In the genomic region with DNA sequence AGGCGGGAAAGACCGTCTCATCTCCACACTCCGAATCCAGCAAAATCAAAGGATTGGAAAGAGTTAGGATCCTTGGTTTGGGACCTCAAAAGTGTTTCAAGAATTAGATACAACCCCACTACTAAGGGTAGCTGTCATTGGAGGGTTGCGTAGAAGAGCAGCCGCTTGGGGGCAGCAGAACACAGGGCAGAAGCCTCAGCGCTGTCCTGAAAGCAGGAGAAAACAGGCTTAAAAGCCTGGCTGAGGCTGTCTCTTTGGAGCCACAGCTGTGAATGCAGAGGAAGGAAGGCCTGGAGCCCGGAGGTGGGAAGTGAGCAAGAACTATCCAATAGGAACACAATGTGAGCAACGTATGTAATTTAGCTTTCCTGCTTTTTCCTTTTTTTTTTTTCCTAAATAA, we compare ENCODE assay signal across 9 mouse cellular contexts. TPM values are rescaled to one million over a fixed set of nuclear protein-coding genes. Genes with fewer than 3 reads are reported as not detected.
DNase-seq lines count a peak whose midpoint lies in the region; ATAC-seq and TF ChIP-seq lines count a peak whose summit lies in the region.
"Had no signal": no experiment of that assay in that cellular context is flagged by ENCODE, and none has a peak within 500 bp of the region (broad histone marks: within the 10 kb centered on the region; RNA-seq: fewer than 3 reads in every experiment).

No protein-coding gene starts in this region.

- H3K36me3 ChIP-seq in E14TG2a.4 (ENCODE audit: insufficient read depth, low read length): no peaks in the 10 kb centered on the region
- no peaks in the 10 kb centered on the region for H3K36me3 ChIP-seq in forebrain, embryonic 13.5 days (ENCODE audit: poor library complexity, severe bottlenecking)
- H3K36me3 ChIP-seq in heart, postnatal 0 days (replicated peaks; ENCODE audit: control insufficient read depth, insufficient read depth, low read length): no peaks in the 10 kb centered on the region
- no peaks in the 10 kb centered on the region for H3K36me3 ChIP-seq in liver, embryonic 13.5 days
- no peaks in the 10 kb centered on the region for H3K36me3 ChIP-seq in neural tube, embryonic 13.5 days
- H3K36me3 ChIP-seq in stomach, postnatal 0 days (ENCODE audit: control insufficient read depth, insufficient read depth, low read length): no peaks in the 10 kb centered on the region

- peak; percentile 63 for TF ChIP-seq CTCF in E14TG2a.4 (conservative IDR thresholded peaks at IDR 0.05; ENCODE audit: low read length)
- TF ChIP-seq CTCF in heart, postnatal 0 days (IDR thresholded peaks at IDR 0.05; ENCODE audit: low read depth): peak; percentile 97
- TF ChIP-seq CTCF in stomach, postnatal 0 days (IDR thresholded peaks at IDR 0.05; ENCODE audit: low read depth): peak; percentile 99

- H3K9ac ChIP-seq in forebrain, embryonic 13.5 days: no peak overlapping the region
- no peak overlapping the region for H3K9ac ChIP-seq in heart, postnatal 0 days (replicated peaks; ENCODE audit: low read depth, low read length)
- H3K9ac ChIP-seq in liver, embryonic 13.5 days: peak overlapping the region; percentile 56
- H3K9ac ChIP-seq in neural tube, embryonic 13.5 days: 0 out of 2 replicates have a peak overlapping the region, but pooled peaks have one; percentile 8
- H3K9ac ChIP-seq in stomach, postnatal 0 days (ENCODE audit: low read length): no peak overlapping the region

- H3K27ac ChIP-seq in forebrain, embryonic 13.5 days: no peak overlapping the region
- no peak overlapping the region for H3K27ac ChIP-seq in heart, postnatal 0 days (ENCODE audit: low read depth)
- peak overlapping the region; percentile 92 for H3K27ac ChIP-seq in liver, embryonic 13.5 days
- H3K27ac ChIP-seq in neural tube, embryonic 13.5 days (replicated peaks): no peak overlapping the region
- H3K27ac ChIP-seq in stomach, postnatal 0 days (replicated peaks): no peak overlapping the region

- 5% methylated on average over 8 of the region's 8 CpGs for whole genome bisulfite sequencing in forebrain, embryonic 13.5 days
- 2% methylated on average over 8 of the region's 8 CpGs for WGBS in heart, postnatal 0 days
- 1% methylated on average over 8 of the region's 8 CpGs for WGBS in liver, embryonic 13.5 days (ENCODE audit: insufficient replicate concordance)
- 4% methylated on average over 8 of the region's 8 CpGs for WGBS in neural tube, embryonic 13.5 days
- WGBS in stomach, postnatal 0 days: 8% methylated on average over 8 of the region's 8 CpGs

- peaks cover 4% of the 10 kb centered on the region; the same call in 1 of the 2 replicates for H3K27me3 ChIP-seq in E14TG2a.4 (ENCODE audit: insufficient read depth, low read length)
- H3K27me3 ChIP-seq in forebrain, embryonic 13.5 days: no peaks in the 10 kb centered on the region
- no peaks in the 10 kb centered on the region for H3K27me3 ChIP-seq in heart, postnatal 0 days (ENCODE audit: control insufficient read depth, insufficient read depth, low read length)
- no peaks in the 10 kb centered on the region for H3K27me3 ChIP-seq in liver, embryonic 13.5 days
- H3K27me3 ChIP-seq in neural tube, embryonic 13.5 days: no peaks in the 10 kb centered on the region
- H3K27me3 ChIP-seq in stomach, postnatal 0 days (ENCODE audit: control insufficient read depth, insufficient read depth, low read length): no peaks in the 10 kb centered on the region

- H3K4me3 ChIP-seq in E14TG2a.4 (replicated peaks; ENCODE audit: low read length): no peak overlapping the region
- H3K4me3 ChIP-seq in forebrain, embryonic 13.5 days: no peak overlapping the region
- no peak overlapping the region for H3K4me3 ChIP-seq in heart, postnatal 0 days (ENCODE audit: low read depth, low read length)
- H3K4me3 ChIP-seq in liver, embryonic 13.5 days (replicated peaks): no peak overlapping the region
- no peak overlapping the region for H3K4me3 ChIP-seq in neural tube, embryonic 13.5 days
- no peak overlapping the region for H3K4me3 ChIP-seq in stomach, postnatal 0 days (ENCODE audit: low read depth, low read length)

- no peak for TF ChIP-seq EP300 in heart, postnatal 0 days (IDR thresholded peaks at IDR 0.05; ENCODE audit: low read depth)
- TF ChIP-seq EP300 in stomach, postnatal 0 days (optimal IDR thresholded peaks at IDR 0.05): no peak

- peak; percentile 62 for DNase-seq in c-Kit-positive CD71-positive TER-119-negative erythroid progenitor cells, embryonic 14.5 days (ENCODE audit: low read depth)
- peak; percentile 84 for DNase-seq in heart, postnatal 0 days (ENCODE audit: low spot score)
- DNase-seq in kidney, postnatal 25 days: peak; percentile 86 to 92
- DNase-seq in liver, embryonic 13.5 days: peak; percentile 61
- DNase-seq in stomach, postnatal 0 days (ENCODE audit: low spot score): peak; percentile 85

- peak; percentile 90 for ATAC-seq in forebrain, embryonic 13.5 days
- ATAC-seq in heart, postnatal 0 days (ENCODE audit: insufficient read depth, low read depth): peak; percentile 85
- peak; percentile 68 for ATAC-seq in liver, embryonic 13.5 days (ENCODE audit: low read depth)
- peak; percentile 77 for ATAC-seq in neural tube, embryonic 13.5 days (ENCODE audit: low read depth)
- peak; percentile 76 for ATAC-seq in stomach, postnatal 0 days (ENCODE audit: low FRiP score, low TSS enrichment)

- no peaks in the 10 kb centered on the region for H3K9me3 ChIP-seq in E14TG2a.4 (ENCODE audit: low read length)
- no peaks in the 10 kb centered on the region for H3K9me3 ChIP-seq in forebrain, embryonic 13.5 days (replicated peaks)
- no peaks in the 10 kb centered on the region for H3K9me3 ChIP-seq in heart, postnatal 0 days (replicated peaks; ENCODE audit: control insufficient read depth, low read length)
- H3K9me3 ChIP-seq in liver, embryonic 13.5 days (replicated peaks): no peaks in the 10 kb centered on the region
- no peaks in the 10 kb centered on the region for H3K9me3 ChIP-seq in neural tube, embryonic 13.5 days
- H3K9me3 ChIP-seq in stomach, postnatal 0 days (ENCODE audit: control insufficient read depth, low read length): no peaks in the 10 kb centered on the region

- no peak overlapping the region for H3K4me2 ChIP-seq in forebrain, embryonic 13.5 days
- H3K4me2 ChIP-seq in heart, postnatal 0 days (ENCODE audit: low read depth, low read length): no peak overlapping the region
- H3K4me2 ChIP-seq in liver, embryonic 13.5 days: peak overlapping the region; percentile 43
- no peak overlapping the region for H3K4me2 ChIP-seq in neural tube, embryonic 13.5 days
- H3K4me2 ChIP-seq in stomach, postnatal 0 days (replicated peaks; ENCODE audit: low read depth): no peak overlapping the region

- H3K4me1 ChIP-seq in E14TG2a.4 (replicated peaks; ENCODE audit: low read depth, low read length): no peaks in the 10 kb centered on the region
- no peaks in the 10 kb centered on the region for H3K4me1 ChIP-seq in forebrain, embryonic 13.5 days
- no peaks in the 10 kb centered on the region for H3K4me1 ChIP-seq in heart, postnatal 0 days (ENCODE audit: control insufficient read depth, insufficient read depth)
- H3K4me1 ChIP-seq in liver, embryonic 13.5 days (replicated peaks): peaks cover 26% of the 10 kb centered on the region
- H3K4me1 ChIP-seq in neural tube, embryonic 13.5 days (replicated peaks): no peaks in the 10 kb centered on the region
- H3K4me1 ChIP-seq in stomach, postnatal 0 days (replicated peaks; ENCODE audit: control insufficient read depth, insufficient read depth): no peaks in the 10 kb centered on the region

RNA-seq across cellular contexts. Expression of gene Rps3, which starts 16.7 kb away (rescaled TPM):
- 638 and 696 TPM in 2 replicates for polyA plus RNA-seq in forebrain, embryonic 13.5 days (2015; fragmentation: Nextera tagmentation; extraction: Ambion mirVana)
- total RNA-seq in heart, postnatal 0 days (2014; rRNA removed; ENCODE audit: low replicate concordance): 804 and 987 TPM in 2 replicates
- 439 and 463 TPM in 2 replicates for polyA plus RNA-seq in heart, postnatal 0 days (2015; fragmentation: Nextera tagmentation; extraction: Ambion mirVana)
- polyA plus RNA-seq in liver, embryonic 13.5 days (2015; fragmentation: Nextera tagmentation; extraction: Ambion mirVana): 741 and 746 TPM in 2 replicates
- polyA plus RNA-seq in neural tube, embryonic 13.5 days (2015; fragmentation: Nextera tagmentation; extraction: Ambion mirVana): 514 and 540 TPM in 2 replicates
- 688 and 733 TPM in 2 replicates for polyA plus RNA-seq in stomach, postnatal 0 days (2015; fragmentation: Nextera tagmentation; extraction: Ambion mirVana)

RNA-seq across cellular contexts. Expression of gene Klhl35, which starts 34.4 kb away (rescaled TPM):
- 2.3 and 2.5 TPM in 2 replicates for polyA plus RNA-seq in forebrain, embryonic 13.5 days (2015; fragmentation: Nextera tagmentation; extraction: Ambion mirVana)
- total RNA-seq in heart, postnatal 0 days (2014; rRNA removed; ENCODE audit: low replicate concordance): 0.73 and 1.6 TPM in 2 replicates
- polyA plus RNA-seq in heart, postnatal 0 days (2015; fragmentation: Nextera tagmentation; extraction: Ambion mirVana): 0.59 and 0.75 TPM in 2 replicates
- 0.12 and 0.21 TPM in 2 replicates for polyA plus RNA-seq in liver, embryonic 13.5 days (2015; fragmentation: Nextera tagmentation; extraction: Ambion mirVana)
- polyA plus RNA-seq in neural tube, embryonic 13.5 days (2015; fragmentation: Nextera tagmentation; extraction: Ambion mirVana): 13.4 and 16.9 TPM in 2 replicates
- 0.97 and 1.3 TPM in 2 replicates for polyA plus RNA-seq in stomach, postnatal 0 days (2015; fragmentation: Nextera tagmentation; extraction: Ambion mirVana)
- polyA plus RNA-seq: erythroblast, embryonic 14.5 days had no signal

RNA-seq across cellular contexts. Expression of gene Arrb1, which starts 35.1 kb away (rescaled TPM):
- polyA plus RNA-seq in forebrain, embryonic 13.5 days (2015; fragmentation: Nextera tagmentation; extraction: Ambion mirVana): 7.4 and 10.6 TPM in 2 replicates
- 23.8 and 36.8 TPM in 2 replicates for total RNA-seq in heart, postnatal 0 days (2014; rRNA removed; ENCODE audit: low replicate concordance)
- 3.3 and 3.5 TPM in 2 replicates for polyA plus RNA-seq in heart, postnatal 0 days (2015; fragmentation: Nextera tagmentation; extraction: Ambion mirVana)
- 96.5 and 121 TPM in 2 replicates for polyA plus RNA-seq in liver, embryonic 13.5 days (2015; fragmentation: Nextera tagmentation; extraction: Ambion mirVana)
- polyA plus RNA-seq in neural tube, embryonic 13.5 days (2015; fragmentation: Nextera tagmentation; extraction: Ambion mirVana): 15.9 and 16.2 TPM in 2 replicates
- polyA plus RNA-seq in stomach, postnatal 0 days (2015; fragmentation: Nextera tagmentation; extraction: Ambion mirVana): 3.6 and 4.4 TPM in 2 replicates

Comparison
In these comparisons a context has a peak if more than half of its experiments do, and no peak if none do; other contexts are left out.
1. H3K9ac ChIP-seq: peak in liver, embryonic 13.5 days (single experiment) and neural tube, embryonic 13.5 days (single experiment); none in forebrain, embryonic 13.5 days (single experiment), heart, postnatal 0 days (single experiment) and stomach, postnatal 0 days (single experiment).
2. Peak in every context shown above with its lines, with median percentiles within 50 percentile points of each other: CTCF ChIP-seq, DNase-seq and ATAC-seq.